Mouse (Mus musculus): ENCODE data around the gene Eftud2. TPM values are rescaled to one million over a fixed set of nuclear protein-coding genes. Genes with fewer than 3 reads are reported as not detected.

Gene Eftud2
- total RNA-seq (2012; rRNA removed): 161 and 198 TPM in 2 replicates

DNA sequence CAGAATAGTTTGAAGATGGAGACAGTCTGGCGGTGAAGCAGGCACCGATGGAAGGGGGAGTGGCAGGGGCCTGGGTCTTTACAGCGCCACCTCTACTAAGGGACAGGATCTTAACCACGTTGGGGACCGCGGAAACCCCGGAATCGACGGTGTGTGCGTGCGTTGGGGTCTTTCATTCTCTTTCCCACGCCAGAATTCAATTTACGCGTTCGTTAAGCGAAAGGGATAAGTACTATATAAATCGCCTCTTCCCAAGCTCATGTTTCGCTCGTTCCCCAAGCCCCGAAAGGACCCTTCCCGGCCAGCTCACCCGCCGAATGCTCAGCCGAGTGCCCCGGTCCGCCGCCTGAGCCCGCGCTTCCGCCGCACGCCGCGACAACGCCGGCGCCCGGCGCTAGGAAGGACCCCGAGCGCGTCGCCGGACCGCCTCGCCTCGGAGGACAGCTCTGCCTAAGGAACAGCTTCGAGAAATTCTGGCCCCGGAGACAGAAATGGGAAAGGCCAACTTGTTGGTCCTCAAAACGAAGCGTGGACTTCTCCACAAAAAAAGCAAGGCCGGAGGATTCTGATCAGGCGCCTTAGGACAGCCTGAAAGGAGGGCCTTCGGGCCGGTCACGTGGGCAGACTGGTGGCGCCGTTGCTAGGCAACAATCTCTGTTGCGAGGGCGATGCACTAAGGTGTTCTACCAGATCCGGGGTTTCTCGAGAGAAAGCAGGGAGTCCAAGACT, at the start of gene Eftud2, which contains the start of gene Ccdc103:
TSS of gene Eftud2 (minus strand) at position 401 of the 729 bp plus-strand sequence.
TSS of gene Ccdc103 (plus strand) at position 620 of the 729 bp plus-strand sequence.
- Histone ChIP-seq H3K9me3 (ENCODE audit: control insufficient read depth, insufficient read depth, low read depth, low read length) (no peaks in the 10 kb centered on the region), H3K4me3 (ENCODE audit: insufficient read depth in 1 of 2, low read depth in 1 of 2, low read length in 2 of 2, poor library complexity in 1 of 2, severe bottlenecking in 1 of 2) (peak within 1 kb of the TSS; percentile 71 to 74), H3K9ac (ENCODE audit: insufficient read depth, low read depth, low read length, poor library complexity, severe bottlenecking) (peak within 1 kb of the TSS; percentile 79), H3K27ac (ENCODE audit: insufficient read depth, low read depth, low read length, poor library complexity, severe bottlenecking) (peak within 1 kb of the TSS; percentile 77), H3K36me3 (ENCODE audit: control insufficient read depth, insufficient read depth, low read length, poor library complexity, severe bottlenecking) (peaks cover 9% of the 10 kb centered on the region), H3K4me1 (ENCODE audit: control insufficient read depth in 2 of 2, insufficient read depth in 2 of 2, low read length in 2 of 2, poor library complexity in 1 of 2) (peaks cover 0 to 2% of the 10 kb centered on the region in 2 experiments; a peak in 1 of 4 replicates)
- peak; percentile 81 for DNase-seq (ENCODE audit: low read depth, low spot score)
- in situ Hi-C loops (cut with MboI; ENCODE audit: low sequenced_read_pairs in 2 of 2, unreplicated experiment in 2 of 2): no loop called here
- TF ChIP-seq CHD2 (IDR thresholded peaks at IDR 0.05; ENCODE audit: low read depth, low read length) (no peak), HCFC1 (IDR thresholded peaks at IDR 0.05; ENCODE audit: borderline replicate concordance, insufficient read depth, low read length) (peak; percentile 85), ZNF384 (IDR thresholded peaks at IDR 0.05; ENCODE audit: low read depth, low read length) (no peak)

DNA sequence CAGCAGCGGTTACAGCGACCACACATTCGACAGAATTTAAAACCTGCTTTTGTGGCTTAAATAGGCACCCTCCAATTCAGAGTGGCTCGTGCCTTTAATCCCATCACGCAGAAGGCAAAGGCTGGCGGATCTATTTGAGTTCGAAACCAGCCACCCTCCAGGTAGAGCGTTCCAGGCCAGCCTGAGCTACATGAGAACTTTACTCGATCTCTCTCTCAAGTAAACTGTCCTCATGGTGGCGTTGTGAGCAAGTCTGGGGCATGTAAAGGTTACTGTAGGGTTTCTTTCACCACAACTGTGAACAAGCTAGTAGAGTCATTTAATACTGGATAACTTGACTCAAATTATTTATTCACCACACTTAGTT, 44.5 kb upstream of the Eftud2 start:
- TF ChIP-seq ZNF384 (IDR thresholded peaks at IDR 0.05; ENCODE audit: low read depth, low read length) (0 out of 2 replicates have a peak, but pooled peaks have one; percentile 7), MAFK (IDR thresholded peaks at IDR 0.05; ENCODE audit: insufficient read depth, low read depth, low read length) (no peak), HCFC1 (IDR thresholded peaks at IDR 0.05; ENCODE audit: borderline replicate concordance, insufficient read depth, low read length) (no peak)
- in situ Hi-C loops (cut with MboI; ENCODE audit: low sequenced_read_pairs in 2 of 2, unreplicated experiment in 2 of 2): no loop called here
- Histone ChIP-seq H3K9ac (ENCODE audit: insufficient read depth, low read depth, low read length, poor library complexity, severe bottlenecking) (peak overlapping the region; percentile 87), H3K27ac (ENCODE audit: insufficient read depth, low read depth, low read length, poor library complexity, severe bottlenecking) (peak overlapping the region; percentile 99), H3K36me3 (ENCODE audit: control insufficient read depth, insufficient read depth, low read length, poor library complexity, severe bottlenecking) (peaks cover 14% of the 10 kb centered on the region; the same call in 1 of the 2 replicates), H3K4me1 (ENCODE audit: control insufficient read depth in 2 of 2, insufficient read depth in 2 of 2, low read length in 2 of 2, poor library complexity in 1 of 2) (peaks cover 0 to 1% of the 10 kb centered on the region in 2 experiments; a peak in 1 of 4 replicates), H3K4me3 (ENCODE audit: insufficient read depth in 1 of 2, low read depth in 1 of 2, low read length in 2 of 2, poor library complexity in 1 of 2, severe bottlenecking in 1 of 2) (peak overlapping the region; percentile 80 to 95), H3K9me3 (ENCODE audit: control insufficient read depth, insufficient read depth, low read depth, low read length) (no peaks in the 10 kb centered on the region)
- peak; percentile 73 for DNase-seq (ENCODE audit: low read depth, low spot score)

DNA sequence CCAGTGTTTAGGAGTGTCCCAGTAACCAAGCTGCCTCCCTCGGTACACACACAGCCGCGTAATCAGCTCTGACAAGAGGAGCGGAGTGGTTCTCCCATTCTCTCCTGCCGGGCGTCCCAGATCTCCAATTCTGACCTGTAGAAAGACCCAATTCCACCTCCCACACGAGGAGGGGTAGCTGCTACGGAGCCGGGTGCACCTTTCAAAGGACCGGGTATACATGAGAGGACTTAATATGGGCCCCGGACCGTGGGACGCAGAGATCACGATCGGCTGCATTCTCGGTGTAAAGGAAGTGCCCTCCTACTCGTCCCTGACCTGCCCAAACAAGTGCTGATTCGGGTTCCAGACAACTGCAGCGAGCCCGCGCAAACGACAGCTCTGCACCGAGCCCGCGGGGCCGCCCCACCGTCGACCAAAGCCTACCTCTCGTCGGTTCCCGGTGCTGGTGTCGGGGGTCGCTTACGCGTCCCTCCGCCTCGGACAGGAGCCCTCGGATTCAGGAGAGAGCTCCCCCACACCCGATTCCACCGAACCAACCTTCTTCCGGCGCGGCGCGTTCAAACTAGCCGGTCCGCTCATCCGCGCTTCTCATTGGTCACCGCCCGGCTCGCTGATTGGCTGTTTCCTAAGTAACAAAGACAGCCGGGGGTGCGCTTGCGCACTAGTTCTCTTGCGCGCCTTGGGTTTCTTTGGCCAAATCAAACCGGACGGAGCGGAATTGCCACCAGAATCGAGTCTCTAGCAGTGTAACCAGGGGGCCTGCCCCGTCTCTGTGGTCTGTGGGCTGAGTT, 44.0 kb upstream of the Eftud2 start, which contains the start of gene Kif18b:
TSS of gene Kif18b (minus strand) at position 568 of the 794 bp plus-strand sequence.
- H3K9me3 ChIP-seq (ENCODE audit: control insufficient read depth, insufficient read depth, low read depth, low read length): no peaks in the 10 kb centered on the region
- peak; percentile 99 for DNase-seq (ENCODE audit: low read depth, low spot score)
- H3K4me3 ChIP-seq (ENCODE audit: insufficient read depth in 1 of 2, low read depth in 1 of 2, low read length in 2 of 2, poor library complexity in 1 of 2, severe bottlenecking in 1 of 2): peak within 1 kb of the TSS; percentile 90 to 95
- in situ Hi-C loops (cut with MboI; ENCODE audit: low sequenced_read_pairs in 2 of 2, unreplicated experiment in 2 of 2): no loop called here
- peaks cover 14% of the 10 kb centered on the region; the same call in 1 of the 2 replicates for H3K36me3 ChIP-seq (ENCODE audit: control insufficient read depth, insufficient read depth, low read length, poor library complexity, severe bottlenecking)
- TF ChIP-seq ZC3H11A (IDR thresholded peaks at IDR 0.05; ENCODE audit: borderline replicate concordance, low read depth, low read length): no peak
- TF ChIP-seq CHD2 (IDR thresholded peaks at IDR 0.05; ENCODE audit: low read depth, low read length): peak; percentile 70; the same call in 1 of the 2 replicates
- TF ChIP-seq MAFK (IDR thresholded peaks at IDR 0.05; ENCODE audit: insufficient read depth, low read depth, low read length): no peak
- TF ChIP-seq ZNF384 (IDR thresholded peaks at IDR 0.05; ENCODE audit: low read depth, low read length): no peak
- no peak for TF ChIP-seq HCFC1 (IDR thresholded peaks at IDR 0.05; ENCODE audit: borderline replicate concordance, insufficient read depth, low read length)
- peak within 1 kb of the TSS; percentile 99 for H3K27ac ChIP-seq (ENCODE audit: insufficient read depth, low read depth, low read length, poor library complexity, severe bottlenecking)
- peaks cover 0 to 1% of the 10 kb centered on the region in 2 experiments; a peak in 1 of 4 replicates for H3K4me1 ChIP-seq (ENCODE audit: control insufficient read depth in 2 of 2, insufficient read depth in 2 of 2, low read length in 2 of 2, poor library complexity in 1 of 2)
- H3K9ac ChIP-seq (ENCODE audit: insufficient read depth, low read depth, low read length, poor library complexity, severe bottlenecking): peak within 1 kb of the TSS; percentile 94

DNA sequence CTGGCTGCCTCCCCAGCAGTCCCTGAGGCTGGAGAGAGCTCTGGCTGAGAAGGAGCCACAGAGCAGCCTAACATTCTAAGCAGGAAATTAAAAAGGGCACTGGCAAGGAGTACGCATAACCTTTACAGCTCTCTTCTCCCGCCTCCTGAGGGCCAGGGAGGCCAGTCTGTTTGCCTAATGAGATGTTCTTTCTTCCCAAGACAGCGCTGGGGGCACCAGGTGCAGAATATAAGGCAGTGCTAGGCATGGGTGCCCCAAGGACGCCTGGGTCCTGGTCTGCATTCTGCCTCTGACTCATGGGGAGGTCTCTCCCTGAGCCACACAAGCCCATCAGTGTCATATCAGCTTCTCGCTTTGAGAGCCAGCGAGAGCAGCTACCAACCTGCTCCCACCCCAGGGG, 40.7 kb upstream of the Eftud2 start:
- no peak overlapping the region for H3K9ac ChIP-seq (ENCODE audit: insufficient read depth, low read depth, low read length, poor library complexity, severe bottlenecking)
- DNase-seq (ENCODE audit: low read depth, low spot score): no peak
- peaks cover 0 to 1% of the 10 kb centered on the region in 2 experiments; a peak in 1 of 4 replicates for H3K4me1 ChIP-seq (ENCODE audit: control insufficient read depth in 2 of 2, insufficient read depth in 2 of 2, low read length in 2 of 2, poor library complexity in 1 of 2)
- H3K36me3 ChIP-seq (ENCODE audit: control insufficient read depth, insufficient read depth, low read length, poor library complexity, severe bottlenecking): peaks cover 14% of the 10 kb centered on the region; the same call in 1 of the 2 replicates
- no peak overlapping the region for H3K4me3 ChIP-seq (ENCODE audit: insufficient read depth in 1 of 2, low read depth in 1 of 2, low read length in 2 of 2, poor library complexity in 1 of 2, severe bottlenecking in 1 of 2)
- H3K9me3 ChIP-seq (ENCODE audit: control insufficient read depth, insufficient read depth, low read depth, low read length): no peaks in the 10 kb centered on the region
- H3K27ac ChIP-seq (ENCODE audit: insufficient read depth, low read depth, low read length, poor library complexity, severe bottlenecking): no peak overlapping the region
- in situ Hi-C loops (cut with MboI; ENCODE audit: low sequenced_read_pairs in 2 of 2, unreplicated experiment in 2 of 2): no loop called here
- no peak for TF ChIP-seq MAFK (IDR thresholded peaks at IDR 0.05; ENCODE audit: insufficient read depth, low read depth, low read length)
- no peak for TF ChIP-seq CHD2 (IDR thresholded peaks at IDR 0.05; ENCODE audit: low read depth, low read length)
- no peak for TF ChIP-seq ZNF384 (IDR thresholded peaks at IDR 0.05; ENCODE audit: low read depth, low read length)
- TF ChIP-seq HCFC1 (IDR thresholded peaks at IDR 0.05; ENCODE audit: borderline replicate concordance, insufficient read depth, low read length): no peak
- TF ChIP-seq ZC3H11A (IDR thresholded peaks at IDR 0.05; ENCODE audit: borderline replicate concordance, low read depth, low read length): no peak

All from ES-E14 (cell line).